Mouse (Mus musculus): ENCODE data around the gene Large2. TPM values are rescaled to one million over a fixed set of nuclear protein-coding genes. Genes with fewer than 3 reads are reported as not detected.

The Large2 gene
- 10.7 and 11.1 TPM in 2 replicates for polyA plus RNA-seq (2014; fragmentation: Nextera tagmentation; extraction: Ambion mirVana)

GRCm38 (mm10) chr2:92374514-92374913 lies at the start of gene Large2, which contains the start of gene Pex16:
Large2 (minus strand) TSS chr2:92374869.
Pex16 (plus strand) TSS chr2:92374676.
- Histone ChIP-seq H3K27me3 (replicated peaks; ENCODE audit: control insufficient read depth, insufficient read depth, low read length) (peaks cover 17% of the 10 kb centered on the region), H3K27ac (replicated peaks; ENCODE audit: low read depth, low read length) (peak within 1 kb of the TSS; percentile 84), H3K9me3 (ENCODE audit: control insufficient read depth, low read length) (no peaks in the 10 kb centered on the region), H3K36me3 (ENCODE audit: control insufficient read depth, insufficient read depth, low read length) (peaks cover 12% of the 10 kb centered on the region), H3K4me2 (ENCODE audit: low read depth, low read length) (peak within 1 kb of the TSS; percentile 91), H3K4me3 (ENCODE audit: low read depth, low read length) (peak within 1 kb of the TSS; percentile 72), H3K4me1 (ENCODE audit: control insufficient read depth, insufficient read depth, low read length) (peaks cover 30% of the 10 kb centered on the region), H3K9ac (ENCODE audit: low read depth, low read length) (peak within 1 kb of the TSS; percentile 77)
- ATAC-seq (ENCODE audit: low read depth) (peak; percentile 48), DNase-seq (ENCODE audit: low spot score) (peak; percentile 79)
- WGBS: under 1% methylated on average over 16 of the region's 16 CpGs

GRCm38 (mm10) chr2:92423702-92424461 lies 49.2 kb upstream of the Large2 start:
- H3K4me3 ChIP-seq (ENCODE audit: low read depth, low read length): no peak overlapping the region
- H3K9ac ChIP-seq (ENCODE audit: low read depth, low read length): no peak overlapping the region
- H3K4me1 ChIP-seq (ENCODE audit: control insufficient read depth, insufficient read depth, low read length): peaks cover 36% of the 10 kb centered on the region; the same call in 1 of the 2 replicates
- 0 out of 2 replicates have a peak overlapping the region, but pooled peaks have one; percentile 10 for H3K4me2 ChIP-seq (ENCODE audit: low read depth, low read length)
- H3K36me3 ChIP-seq (ENCODE audit: control insufficient read depth, insufficient read depth, low read length): peaks cover 74% of the 10 kb centered on the region
- H3K9me3 ChIP-seq (ENCODE audit: control insufficient read depth, low read length): no peaks in the 10 kb centered on the region
- H3K27ac ChIP-seq (replicated peaks; ENCODE audit: low read depth, low read length): peak overlapping the region; percentile 87
- DNase-seq (ENCODE audit: low spot score): peak; percentile 66
- no peak for ATAC-seq (ENCODE audit: low read depth)
- WGBS: 78% methylated on average over 9 of the region's 9 CpGs
- H3K27me3 ChIP-seq (replicated peaks; ENCODE audit: control insufficient read depth, insufficient read depth, low read length): no peaks in the 10 kb centered on the region

- Histone ChIP-seq H3K4me1 (ENCODE audit: control insufficient read depth, insufficient read depth, low read length) (peaks cover 29% of the 10 kb centered on the region; the same call in 1 of the 2 replicates), H3K4me2 (ENCODE audit: low read depth, low read length) (no peak overlapping the region), H3K36me3 (ENCODE audit: control insufficient read depth, insufficient read depth, low read length) (peaks cover 81% of the 10 kb centered on the region), H3K27ac (replicated peaks; ENCODE audit: low read depth, low read length) (no peak overlapping the region), H3K27me3 (replicated peaks; ENCODE audit: control insufficient read depth, insufficient read depth, low read length) (no peaks in the 10 kb centered on the region), H3K9me3 (ENCODE audit: control insufficient read depth, low read length) (no peaks in the 10 kb centered on the region), H3K9ac (ENCODE audit: low read depth, low read length) (no peak overlapping the region), H3K4me3 (ENCODE audit: low read depth, low read length) (no peak overlapping the region)
- WGBS: 92% methylated on average over 9 of the region's 9 CpGs
- ATAC-seq (ENCODE audit: low read depth) (no peak), DNase-seq (ENCODE audit: low spot score) (no peak)
Observed at GRCm38 (mm10) chr2:92423156-92423555, 48.5 kb upstream of the Large2 start.

- Histone ChIP-seq H3K27ac (replicated peaks; ENCODE audit: low read depth, low read length) (no peak overlapping the region), H3K27me3 (replicated peaks; ENCODE audit: control insufficient read depth, insufficient read depth, low read length) (no peaks in the 10 kb centered on the region), H3K9ac (ENCODE audit: low read depth, low read length) (no peak overlapping the region), H3K36me3 (ENCODE audit: control insufficient read depth, insufficient read depth, low read length) (peaks cover 87% of the 10 kb centered on the region), H3K4me2 (ENCODE audit: low read depth, low read length) (no peak overlapping the region), H3K4me1 (ENCODE audit: control insufficient read depth, insufficient read depth, low read length) (peaks cover 24% of the 10 kb centered on the region; the same call in 1 of the 2 replicates), H3K4me3 (ENCODE audit: low read depth, low read length) (no peak overlapping the region), H3K9me3 (ENCODE audit: control insufficient read depth, low read length) (no peaks in the 10 kb centered on the region)
- no peak for DNase-seq (ENCODE audit: low spot score)
- ATAC-seq (ENCODE audit: low read depth): no peak
- 74% methylated on average over 10 of the region's 10 CpGs for WGBS
Observed at GRCm38 (mm10) chr2:92422388-92423135, 47.9 kb upstream of the Large2 start.

GRCm38 (mm10) chr2:92421723-92422387 lies 47.2 kb upstream of the Large2 start:
- Histone ChIP-seq H3K9ac (ENCODE audit: low read depth, low read length) (no peak overlapping the region), H3K36me3 (ENCODE audit: control insufficient read depth, insufficient read depth, low read length) (peaks cover 93% of the 10 kb centered on the region), H3K27ac (replicated peaks; ENCODE audit: low read depth, low read length) (no peak overlapping the region), H3K4me1 (ENCODE audit: control insufficient read depth, insufficient read depth, low read length) (peaks cover 18% of the 10 kb centered on the region; the same call in 1 of the 2 replicates), H3K9me3 (ENCODE audit: control insufficient read depth, low read length) (no peaks in the 10 kb centered on the region), H3K27me3 (replicated peaks; ENCODE audit: control insufficient read depth, insufficient read depth, low read length) (no peaks in the 10 kb centered on the region), H3K4me3 (ENCODE audit: low read depth, low read length) (no peak overlapping the region), H3K4me2 (ENCODE audit: low read depth, low read length) (no peak overlapping the region)
- ATAC-seq (ENCODE audit: low read depth) (no peak), DNase-seq (ENCODE audit: low spot score) (no peak)
- 88% methylated on average over 7 of the region's 7 CpGs for WGBS

- no peaks in the 10 kb centered on the region for H3K4me1 ChIP-seq (ENCODE audit: control insufficient read depth, insufficient read depth, low read length)
- no peak overlapping the region for H3K4me3 ChIP-seq (ENCODE audit: low read depth, low read length)
- no peaks in the 10 kb centered on the region for H3K27me3 ChIP-seq (replicated peaks; ENCODE audit: control insufficient read depth, insufficient read depth, low read length)
- WGBS: 92% methylated on average over 10 of the region's 10 CpGs
- no peaks in the 10 kb centered on the region for H3K9me3 ChIP-seq (ENCODE audit: control insufficient read depth, low read length)
- H3K27ac ChIP-seq (replicated peaks; ENCODE audit: low read depth, low read length): no peak overlapping the region
- H3K9ac ChIP-seq (ENCODE audit: low read depth, low read length): no peak overlapping the region
- no peak overlapping the region for H3K4me2 ChIP-seq (ENCODE audit: low read depth, low read length)
- ATAC-seq (ENCODE audit: low read depth) (no peak), DNase-seq (ENCODE audit: low spot score) (no peak)
- H3K36me3 ChIP-seq (ENCODE audit: control insufficient read depth, insufficient read depth, low read length): peaks cover 92% of the 10 kb centered on the region
Observed at GRCm38 (mm10) chr2:92411705-92412104, 37.0 kb upstream of the Large2 start.

GRCm38 (mm10) chr2:92408309-92409045 lies 33.8 kb upstream of the Large2 start:
- H3K4me2 ChIP-seq (ENCODE audit: low read depth, low read length): no peak overlapping the region
- no peak overlapping the region for H3K9ac ChIP-seq (ENCODE audit: low read depth, low read length)
- no peaks in the 10 kb centered on the region for H3K27me3 ChIP-seq (replicated peaks; ENCODE audit: control insufficient read depth, insufficient read depth, low read length)
- H3K4me3 ChIP-seq (ENCODE audit: low read depth, low read length): no peak overlapping the region
- no peaks in the 10 kb centered on the region for H3K4me1 ChIP-seq (ENCODE audit: control insufficient read depth, insufficient read depth, low read length)
- no peaks in the 10 kb centered on the region for H3K9me3 ChIP-seq (ENCODE audit: control insufficient read depth, low read length)
- H3K36me3 ChIP-seq (ENCODE audit: control insufficient read depth, insufficient read depth, low read length): peaks cover 85% of the 10 kb centered on the region
- no peak overlapping the region for H3K27ac ChIP-seq (replicated peaks; ENCODE audit: low read depth, low read length)
- ATAC-seq (ENCODE audit: low read depth) (no peak), DNase-seq (ENCODE audit: low spot score) (no peak)
- 89% methylated on average over 18 of the region's 18 CpGs for WGBS

- DNase-seq (ENCODE audit: low spot score): no peak
- peaks cover 4% of the 10 kb centered on the region; the same call in 1 of the 2 replicates for H3K4me1 ChIP-seq (ENCODE audit: control insufficient read depth, insufficient read depth, low read length)
- H3K4me3 ChIP-seq (ENCODE audit: low read depth, low read length): no peak overlapping the region
- H3K4me2 ChIP-seq (ENCODE audit: low read depth, low read length): no peak overlapping the region
- no peak for ATAC-seq (ENCODE audit: low read depth)
- no peaks in the 10 kb centered on the region for H3K9me3 ChIP-seq (ENCODE audit: control insufficient read depth, low read length)
- no peaks in the 10 kb centered on the region; the same call in 1 of the 2 replicates for H3K27me3 ChIP-seq (replicated peaks; ENCODE audit: control insufficient read depth, insufficient read depth, low read length)
- no peak overlapping the region for H3K9ac ChIP-seq (ENCODE audit: low read depth, low read length)
- H3K36me3 ChIP-seq (ENCODE audit: control insufficient read depth, insufficient read depth, low read length): peaks cover 62% of the 10 kb centered on the region
- H3K27ac ChIP-seq (replicated peaks; ENCODE audit: low read depth, low read length): no peak overlapping the region
- 92% methylated on average over 7 of the region's 7 CpGs for WGBS
Observed at GRCm38 (mm10) chr2:92405687-92406086, 31.0 kb upstream of the Large2 start.
